In genomic region chr6:113603993-113604392, GRCm38 (mm10) we compare ENCODE assay signal across 7 mouse cellular contexts. TPM values are rescaled to one million over a fixed set of nuclear protein-coding genes. Genes with fewer than 3 reads are reported as not detected.
DNase-seq lines count a peak whose midpoint lies in the region; ATAC-seq and TF ChIP-seq lines count a peak whose summit lies in the region.

No protein-coding gene starts in this region.

- no peaks in the 10 kb centered on the region for H3K27me3 ChIP-seq in lung, embryonic 16.5 days (ENCODE audit: control insufficient read depth, insufficient read depth, low read depth, low read length)
- no peaks in the 10 kb centered on the region for H3K27me3 ChIP-seq in forebrain, embryonic 10.5 days (ENCODE audit: poor library complexity, severe bottlenecking)
- no peaks in the 10 kb centered on the region for H3K27me3 ChIP-seq in intestine, postnatal 0 days (replicated peaks; ENCODE audit: control insufficient read depth, insufficient read depth, low read length)
- H3K27me3 ChIP-seq in neural tube, embryonic 15.5 days (replicated peaks), result no peaks in the 10 kb centered on the region

- no peak for ATAC-seq in lung, embryonic 16.5 days (ENCODE audit: low read depth)
- no peak for ATAC-seq in intestine, postnatal 0 days
- no peak for ATAC-seq in neural tube, embryonic 15.5 days (ENCODE audit: low FRiP score)

- H3K9me3 ChIP-seq in lung, embryonic 16.5 days (ENCODE audit: control insufficient read depth, low read length), result no peaks in the 10 kb centered on the region
- no peaks in the 10 kb centered on the region for H3K9me3 ChIP-seq in forebrain, embryonic 10.5 days
- no peaks in the 10 kb centered on the region for H3K9me3 ChIP-seq in intestine, postnatal 0 days (ENCODE audit: control insufficient read depth)
- no peaks in the 10 kb centered on the region for H3K9me3 ChIP-seq in neural tube, embryonic 15.5 days (replicated peaks)

- H3K4me3 ChIP-seq in lung, embryonic 16.5 days (ENCODE audit: low read length), result peak overlapping the region; percentile 94
- peak overlapping the region; percentile 94 for H3K4me3 ChIP-seq in forebrain, embryonic 10.5 days
- H3K4me3 ChIP-seq in intestine, postnatal 0 days (ENCODE audit: low read depth, low read length), result peak overlapping the region; percentile 57
- H3K4me3 ChIP-seq in neural tube, embryonic 15.5 days (replicated peaks), result peak overlapping the region; percentile 96

- H3K27ac ChIP-seq in lung, embryonic 16.5 days (ENCODE audit: low read length), result peak overlapping the region; percentile 91; the same call in 1 of the 2 replicates
- peak overlapping the region; percentile 94 for H3K27ac ChIP-seq in forebrain, embryonic 10.5 days
- no peak overlapping the region for H3K27ac ChIP-seq in intestine, postnatal 0 days (ENCODE audit: low read depth, low read length)
- peak overlapping the region; percentile 88 for H3K27ac ChIP-seq in neural tube, embryonic 15.5 days (replicated peaks)

- H3K36me3 ChIP-seq in lung, embryonic 16.5 days (ENCODE audit: control insufficient read depth, insufficient read depth, low read length), result no peaks in the 10 kb centered on the region
- peaks cover 30% of the 10 kb centered on the region for H3K36me3 ChIP-seq in forebrain, embryonic 10.5 days (replicated peaks)
- 0 out of 2 replicates have a peak, but pooled peaks cover 3% of the 10 kb centered on the region for H3K36me3 ChIP-seq in intestine, postnatal 0 days (ENCODE audit: control insufficient read depth, insufficient read depth)
- peaks cover 2% of the 10 kb centered on the region; the same call in 1 of the 2 replicates for H3K36me3 ChIP-seq in neural tube, embryonic 15.5 days

- H3K4me2 ChIP-seq in lung, embryonic 16.5 days (ENCODE audit: low read depth, low read length), result peak overlapping the region; percentile 81
- peak overlapping the region; percentile 75 for H3K4me2 ChIP-seq in intestine, postnatal 0 days (replicated peaks; ENCODE audit: low read depth)
- H3K4me2 ChIP-seq in neural tube, embryonic 15.5 days, result peak overlapping the region; percentile 66

- peak overlapping the region; percentile 96 for H3K9ac ChIP-seq in lung, embryonic 16.5 days (ENCODE audit: low read length)
- H3K9ac ChIP-seq in intestine, postnatal 0 days (ENCODE audit: low read depth, low read length), result peak overlapping the region; percentile 56
- H3K9ac ChIP-seq in neural tube, embryonic 15.5 days (replicated peaks), result peak overlapping the region; percentile 66

- no peak for TF ChIP-seq CTCF in intestine, postnatal 0 days (IDR thresholded peaks at IDR 0.05; ENCODE audit: low read depth)

- 47% methylated on average over 12 of the region's 12 CpGs for WGBS in lung, embryonic 16.5 days
- 53% methylated on average over 12 of the region's 12 CpGs for WGBS in forebrain, embryonic 10.5 days
- WGBS in intestine, postnatal 0 days, result 58% methylated on average over 12 of the region's 12 CpGs
- 50% methylated on average over 12 of the region's 12 CpGs for WGBS in neural tube, embryonic 15.5 days

- H3K4me1 ChIP-seq in lung, embryonic 16.5 days (replicated peaks; ENCODE audit: control insufficient read depth, insufficient read depth, low read length), result peaks cover 14% of the 10 kb centered on the region
- H3K4me1 ChIP-seq in forebrain, embryonic 10.5 days, result peaks cover 27% of the 10 kb centered on the region
- peaks cover 3% of the 10 kb centered on the region; the same call in 1 of the 2 replicates for H3K4me1 ChIP-seq in intestine, postnatal 0 days (replicated peaks; ENCODE audit: control insufficient read depth, insufficient read depth, low read length)
- peaks cover 29% of the 10 kb centered on the region for H3K4me1 ChIP-seq in neural tube, embryonic 15.5 days

- DNase-seq in lung, postnatal 10 days, result no peak
- DNase-seq in forebrain, embryonic 10.5 days (ENCODE audit: extremely low spot score, low spot score), result no peak
- DNase-seq in layer of hippocampus, postnatal 25 days (ENCODE audit: extremely low spot score in 1 of 2, low spot score in 1 of 2), result no peak
- no peak for DNase-seq in frontal cortex, adult 2 months (ENCODE audit: extremely low spot score in 1 of 2, low spot score in 1 of 2)

RNA-seq across cellular contexts. Expression of gene Brk1, which starts 0.6 kb away (rescaled TPM):
- polyA plus RNA-seq in lung, embryonic 16.5 days (2015; fragmentation: Nextera tagmentation; extraction: Ambion mirVana), result 218 and 226 TPM in 2 replicates
- polyA plus RNA-seq in forebrain, embryonic 10.5 days (2016; fragmentation: Nextera tagmentation; extraction: Ambion mirVana), result 200 and 203 TPM in 2 replicates
- polyA plus RNA-seq in intestine, postnatal 0 days (2015; fragmentation: Nextera tagmentation; extraction: Ambion mirVana), result 185 and 187 TPM in 2 replicates
- polyA plus RNA-seq in neural tube, embryonic 15.5 days (2015; fragmentation: Nextera tagmentation; extraction: Ambion mirVana), result 245 and 258 TPM in 2 replicates
- total RNA-seq in layer of hippocampus, postnatal 25 days (2021), result 100 to 1,000 TPM; 228 to 246 TPM
- 371 and 428 TPM in 2 replicates for polyA plus RNA-seq in frontal cortex, adult 2 months (2012; rRNA removed)

RNA-seq across cellular contexts. Expression of gene Fancd2os, which starts 3.5 kb away (rescaled TPM):
- polyA plus RNA-seq in lung, embryonic 16.5 days (2015; fragmentation: Nextera tagmentation; extraction: Ambion mirVana), result 0.15 and 0.21 TPM in 2 replicates
- not detected in 2 replicates for polyA plus RNA-seq in forebrain, embryonic 10.5 days (2016; fragmentation: Nextera tagmentation; extraction: Ambion mirVana)
- polyA plus RNA-seq in intestine, postnatal 0 days (2015; fragmentation: Nextera tagmentation; extraction: Ambion mirVana), result 0.33 TPM in 1 of 2 replicates, not detected in the other
- polyA plus RNA-seq in neural tube, embryonic 15.5 days (2015; fragmentation: Nextera tagmentation; extraction: Ambion mirVana), result not detected in 2 replicates
- under 1 TPM; 0.20 to 0.80 TPM for total RNA-seq in layer of hippocampus, postnatal 25 days (2021)
- polyA plus RNA-seq in frontal cortex, adult 2 months (2012; rRNA removed), result 0.18 TPM in 1 of 2 replicates, not detected in the other

RNA-seq across cellular contexts. Expression of gene Vhl, which starts 19.8 kb away (rescaled TPM):
- polyA plus RNA-seq in lung, embryonic 16.5 days (2015; fragmentation: Nextera tagmentation; extraction: Ambion mirVana), result 36.1 and 38.7 TPM in 2 replicates
- polyA plus RNA-seq in forebrain, embryonic 10.5 days (2016; fragmentation: Nextera tagmentation; extraction: Ambion mirVana), result 41.4 and 42.4 TPM in 2 replicates
- 18.4 and 20.6 TPM in 2 replicates for polyA plus RNA-seq in intestine, postnatal 0 days (2015; fragmentation: Nextera tagmentation; extraction: Ambion mirVana)
- polyA plus RNA-seq in neural tube, embryonic 15.5 days (2015; fragmentation: Nextera tagmentation; extraction: Ambion mirVana), result 68.1 and 75.8 TPM in 2 replicates
- 10 to 100 TPM; 47.3 to 52.3 TPM for total RNA-seq in layer of hippocampus, postnatal 25 days (2021)
- polyA plus RNA-seq in frontal cortex, adult 2 months (2012; rRNA removed), result 49.0 and 51.4 TPM in 2 replicates

RNA-seq across cellular contexts. Expression of gene Irak2, which starts 34.3 kb away (rescaled TPM):
- 6.3 and 7.4 TPM in 2 replicates for polyA plus RNA-seq in lung, embryonic 16.5 days (2015; fragmentation: Nextera tagmentation; extraction: Ambion mirVana)
- polyA plus RNA-seq in forebrain, embryonic 10.5 days (2016; fragmentation: Nextera tagmentation; extraction: Ambion mirVana), result 3.8 and 3.9 TPM in 2 replicates
- 21.2 and 26.1 TPM in 2 replicates for polyA plus RNA-seq in intestine, postnatal 0 days (2015; fragmentation: Nextera tagmentation; extraction: Ambion mirVana)
- 2.5 and 4.5 TPM in 2 replicates for polyA plus RNA-seq in neural tube, embryonic 15.5 days (2015; fragmentation: Nextera tagmentation; extraction: Ambion mirVana)
- total RNA-seq in layer of hippocampus, postnatal 25 days (2021), result 10 to 100 TPM; 16.9 to 21.9 TPM
- polyA plus RNA-seq in frontal cortex, adult 2 months (2012; rRNA removed), result 31.3 and 34.9 TPM in 2 replicates
